Mouse (Mus musculus): ENCODE data around the gene 2510009E07Rik. TPM values are rescaled to one million over a fixed set of nuclear protein-coding genes. Genes with fewer than 3 reads are reported as not detected.

Gene 2510009E07Rik
- polyA plus RNA-seq, 1 experiment from 2014 or later = 49.9 TPM

- Histone ChIP-seq H3K36me3 (no peaks in the 10 kb centered on the region), H3K27me3 (no peaks in the 10 kb centered on the region), H3K4me1 (replicated peaks) (peaks cover 27% of the 10 kb centered on the region), H3K4me2 (peak overlapping the region; percentile 4; the same call in 1 of the 2 replicates), H3K27ac (replicated peaks) (peak overlapping the region; percentile 56), H3K9me3 (no peaks in the 10 kb centered on the region), H3K9ac (no peak overlapping the region), H3K4me3 (no peak overlapping the region)
- peak; percentile 52; the same call in 1 of the 2 replicates for ATAC-seq (ENCODE audit: low FRiP score, low read depth)
- WGBS = 44% methylated on average over 13 of the region's 13 CpGs
These were observed 66.3 kb downstream of the 2510009E07Rik start for GRCm38 (mm10) chr16:21628061-21628591.

- peaks cover 27% of the 10 kb centered on the region for H3K4me1 ChIP-seq (replicated peaks)
- WGBS = 47% methylated on average over 6 of the region's 6 CpGs
- no peak overlapping the region for H3K4me3 ChIP-seq
- no peaks in the 10 kb centered on the region for H3K9me3 ChIP-seq
- H3K36me3 ChIP-seq = no peaks in the 10 kb centered on the region
- no peak for ATAC-seq (ENCODE audit: low FRiP score, low read depth)
- H3K27ac ChIP-seq (replicated peaks) = peak overlapping the region; percentile 56
- H3K27me3 ChIP-seq = no peaks in the 10 kb centered on the region
- H3K4me2 ChIP-seq = no peak overlapping the region
- no peak overlapping the region for H3K9ac ChIP-seq
These were observed 67.2 kb downstream of the 2510009E07Rik start for GRCm38 (mm10) chr16:21627248-21627647.

- H3K4me3 ChIP-seq = no peak overlapping the region
- peaks cover 27% of the 10 kb centered on the region for H3K4me1 ChIP-seq (replicated peaks)
- no peaks in the 10 kb centered on the region for H3K9me3 ChIP-seq
- peak; percentile 33; the same call in 1 of the 2 replicates for ATAC-seq (ENCODE audit: low FRiP score, low read depth)
- H3K9ac ChIP-seq = no peak overlapping the region
- H3K36me3 ChIP-seq = no peaks in the 10 kb centered on the region
- H3K27ac ChIP-seq (replicated peaks) = peak overlapping the region; percentile 65
- 63% methylated on average over 6 of the region's 6 CpGs for WGBS
- H3K4me2 ChIP-seq = no peak overlapping the region
- no peaks in the 10 kb centered on the region for H3K27me3 ChIP-seq
These were observed 68.5 kb downstream of the 2510009E07Rik start for GRCm38 (mm10) chr16:21625784-21626634.

GRCm38 (mm10) chr16:21620630-21621029 is 73.8 kb downstream of the 2510009E07Rik start:
- 88% methylated on average over 2 of the region's 2 CpGs for WGBS
- no peaks in the 10 kb centered on the region for H3K36me3 ChIP-seq
- no peak overlapping the region for H3K27ac ChIP-seq (replicated peaks)
- no peak overlapping the region for H3K4me2 ChIP-seq
- H3K4me1 ChIP-seq (replicated peaks) = peaks cover 7% of the 10 kb centered on the region; the same call in 1 of the 2 replicates
- no peak overlapping the region for H3K9ac ChIP-seq
- no peak for ATAC-seq (ENCODE audit: low FRiP score, low read depth)
- H3K4me3 ChIP-seq = no peak overlapping the region
- no peaks in the 10 kb centered on the region for H3K27me3 ChIP-seq
- no peaks in the 10 kb centered on the region for H3K9me3 ChIP-seq

GRCm38 (mm10) chr16:21615802-21616201 is 78.7 kb downstream of the 2510009E07Rik start:
- H3K27me3 ChIP-seq = no peaks in the 10 kb centered on the region
- no peaks in the 10 kb centered on the region for H3K36me3 ChIP-seq
- H3K27ac ChIP-seq (replicated peaks) = no peak overlapping the region
- no peak overlapping the region for H3K4me2 ChIP-seq
- 52% methylated on average over 7 of the region's 7 CpGs for WGBS
- H3K9me3 ChIP-seq = no peaks in the 10 kb centered on the region
- no peak overlapping the region for H3K4me3 ChIP-seq
- ATAC-seq (ENCODE audit: low FRiP score, low read depth) = no peak
- H3K9ac ChIP-seq = no peak overlapping the region
- peaks cover 7% of the 10 kb centered on the region; the same call in 1 of the 2 replicates for H3K4me1 ChIP-seq (replicated peaks)

GRCm38 (mm10) chr16:21610473-21610872 is 84.0 kb downstream of the 2510009E07Rik start:
- Histone ChIP-seq H3K9ac (no peak overlapping the region), H3K27ac (replicated peaks) (no peak overlapping the region), H3K4me3 (no peak overlapping the region), H3K36me3 (no peaks in the 10 kb centered on the region), H3K27me3 (no peaks in the 10 kb centered on the region), H3K4me2 (no peak overlapping the region), H3K9me3 (no peaks in the 10 kb centered on the region), H3K4me1 (replicated peaks) (peaks cover 19% of the 10 kb centered on the region; the same call in 1 of the 2 replicates)
- ATAC-seq (ENCODE audit: low FRiP score, low read depth) = no peak
- 93% methylated on average over 4 of the region's 4 CpGs for WGBS

DNA sequence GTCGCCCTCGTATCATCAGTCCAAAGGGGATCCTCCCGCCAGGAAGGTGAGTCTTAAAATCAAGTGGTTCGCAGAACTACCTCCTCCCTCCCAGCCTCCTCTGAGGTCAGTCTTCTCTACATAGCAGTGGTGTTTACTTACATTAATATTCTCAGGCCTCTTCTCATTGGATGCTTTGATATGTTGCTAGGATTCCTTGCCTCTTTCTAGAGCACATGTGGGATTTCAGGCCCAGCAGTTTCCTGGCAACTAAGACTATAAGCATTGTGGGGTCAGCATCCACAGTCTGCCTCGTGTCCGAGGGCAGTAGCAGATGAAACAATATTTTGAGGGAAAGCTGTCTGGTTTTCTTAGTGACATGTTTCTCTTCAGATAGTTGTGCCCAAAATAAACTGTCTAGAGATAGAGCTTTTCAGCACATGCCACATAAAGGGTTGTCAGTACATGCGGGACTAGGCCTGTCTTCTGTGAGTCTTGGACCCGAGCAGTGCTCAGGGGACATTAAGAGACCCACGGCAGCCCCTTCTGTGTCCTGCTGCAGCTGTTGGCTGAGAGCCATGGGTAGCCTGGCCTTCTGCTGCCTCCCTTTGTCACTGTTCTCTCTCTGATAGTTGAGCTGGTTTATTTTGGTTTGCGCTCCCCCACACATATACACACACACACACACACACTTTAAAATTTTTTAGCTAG is 86.1 kb downstream of the 2510009E07Rik start:
- H3K9me3 ChIP-seq = no peaks in the 10 kb centered on the region
- no peak overlapping the region for H3K4me2 ChIP-seq
- H3K4me3 ChIP-seq = no peak overlapping the region
- peak; percentile 59 for ATAC-seq (ENCODE audit: low FRiP score, low read depth)
- WGBS = 57% methylated on average over 10 of the region's 10 CpGs
- H3K27me3 ChIP-seq = no peaks in the 10 kb centered on the region
- no peak overlapping the region for H3K9ac ChIP-seq
- H3K36me3 ChIP-seq = no peaks in the 10 kb centered on the region
- H3K4me1 ChIP-seq (replicated peaks) = peaks cover 19% of the 10 kb centered on the region; the same call in 1 of the 2 replicates
- peak overlapping the region; percentile 39 for H3K27ac ChIP-seq (replicated peaks)

DNA sequence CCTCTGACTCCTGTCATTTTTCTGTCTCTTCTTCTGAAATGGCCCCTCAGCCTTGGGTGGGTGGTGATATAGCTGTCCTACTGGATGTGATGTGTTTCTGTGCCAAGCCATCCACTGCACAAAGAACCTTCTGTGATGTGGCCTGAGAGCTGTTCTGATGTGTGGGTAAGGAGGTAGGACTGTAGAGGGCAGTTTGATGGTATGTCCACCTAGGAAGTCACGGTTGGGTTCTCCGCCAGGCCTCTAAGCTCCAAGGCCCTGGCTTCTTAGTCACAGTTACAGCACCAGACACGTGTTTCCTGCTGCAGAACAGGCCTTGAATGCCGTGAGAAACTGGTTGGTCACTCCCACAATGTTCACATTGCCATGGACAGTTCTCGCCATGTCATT is 86.8 kb downstream of the 2510009E07Rik start:
- Histone ChIP-seq H3K27ac (replicated peaks) (0 out of 2 replicates have a peak overlapping the region, but pooled peaks have one; percentile 0), H3K36me3 (no peaks in the 10 kb centered on the region), H3K4me1 (replicated peaks) (peaks cover 19% of the 10 kb centered on the region; the same call in 1 of the 2 replicates), H3K27me3 (no peaks in the 10 kb centered on the region), H3K9ac (no peak overlapping the region), H3K4me3 (no peak overlapping the region), H3K4me2 (no peak overlapping the region), H3K9me3 (no peaks in the 10 kb centered on the region)
- WGBS = 75% methylated on average over 5 of the region's 5 CpGs
- no peak for ATAC-seq (ENCODE audit: low FRiP score, low read depth)

DNA sequence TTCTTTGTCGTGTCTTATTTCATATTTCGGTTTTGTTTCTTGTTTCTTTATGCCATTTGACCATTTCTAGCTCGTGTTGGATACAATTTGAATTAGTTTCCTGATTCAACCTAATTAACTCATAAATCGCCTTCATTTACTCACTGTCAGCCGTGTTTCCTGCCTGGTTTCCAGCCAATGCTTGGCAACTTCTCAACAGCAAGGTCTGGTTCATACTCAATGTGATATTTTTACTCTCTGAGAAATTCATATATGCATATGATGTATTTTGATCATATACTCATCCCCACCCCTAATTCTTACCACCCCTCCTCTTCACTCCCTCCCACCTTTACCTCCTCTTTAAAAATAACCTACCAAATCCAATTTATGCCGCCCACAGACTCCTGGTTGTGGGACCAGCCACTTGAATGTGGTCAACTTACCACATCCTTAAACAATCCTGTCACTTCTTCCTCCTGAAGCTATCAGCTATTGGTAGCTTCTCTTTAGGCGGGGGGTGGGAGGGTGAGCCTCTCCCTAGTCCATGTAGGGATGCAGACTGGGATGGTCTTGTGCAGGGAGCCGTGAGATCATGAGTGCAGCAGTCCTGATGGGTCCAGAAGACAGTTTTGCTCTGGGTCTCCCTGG is 87.3 kb downstream of the 2510009E07Rik start:
- no peaks in the 10 kb centered on the region for H3K36me3 ChIP-seq
- H3K4me3 ChIP-seq = no peak overlapping the region
- H3K4me2 ChIP-seq = no peak overlapping the region
- 0 out of 2 replicates have a peak overlapping the region, but pooled peaks have one; percentile 0 for H3K27ac ChIP-seq (replicated peaks)
- H3K9ac ChIP-seq = no peak overlapping the region
- peak; percentile 19; the same call in 1 of the 2 replicates for ATAC-seq (ENCODE audit: low FRiP score, low read depth)
- no peaks in the 10 kb centered on the region for H3K9me3 ChIP-seq
- peaks cover 19% of the 10 kb centered on the region; the same call in 1 of the 2 replicates for H3K4me1 ChIP-seq (replicated peaks)
- WGBS = 72% methylated on average over 8 of the region's 8 CpGs
- no peaks in the 10 kb centered on the region for H3K27me3 ChIP-seq

GRCm38 (mm10) chr16:21606249-21607020 is 88.0 kb downstream of the 2510009E07Rik start:
- H3K27me3 ChIP-seq = no peaks in the 10 kb centered on the region
- H3K9me3 ChIP-seq = no peaks in the 10 kb centered on the region
- H3K9ac ChIP-seq = no peak overlapping the region
- WGBS = 75% methylated on average over 6 of the region's 6 CpGs
- no peak for ATAC-seq (ENCODE audit: low FRiP score, low read depth)
- no peaks in the 10 kb centered on the region for H3K36me3 ChIP-seq
- no peak overlapping the region for H3K4me3 ChIP-seq
- peaks cover 19% of the 10 kb centered on the region; the same call in 1 of the 2 replicates for H3K4me1 ChIP-seq (replicated peaks)
- no peak overlapping the region for H3K27ac ChIP-seq (replicated peaks)
- no peak overlapping the region for H3K4me2 ChIP-seq

- no peak for ATAC-seq (ENCODE audit: low FRiP score, low read depth)
- H3K4me3 ChIP-seq = no peak overlapping the region
- H3K4me1 ChIP-seq (replicated peaks) = peaks cover 19% of the 10 kb centered on the region; the same call in 1 of the 2 replicates
- H3K27ac ChIP-seq (replicated peaks) = no peak overlapping the region
- no peak overlapping the region for H3K9ac ChIP-seq
- H3K4me2 ChIP-seq = no peak overlapping the region
- WGBS = 90% methylated on average over 6 of the region's 6 CpGs
- H3K27me3 ChIP-seq = no peaks in the 10 kb centered on the region
- H3K36me3 ChIP-seq = no peaks in the 10 kb centered on the region
- no peaks in the 10 kb centered on the region for H3K9me3 ChIP-seq
These were observed 90.1 kb downstream of the 2510009E07Rik start for GRCm38 (mm10) chr16:21604354-21604753.
